Mouse (Mus musculus): ENCODE measurements around the gene Cacna1a.

Cacna1a gene

DNA sequence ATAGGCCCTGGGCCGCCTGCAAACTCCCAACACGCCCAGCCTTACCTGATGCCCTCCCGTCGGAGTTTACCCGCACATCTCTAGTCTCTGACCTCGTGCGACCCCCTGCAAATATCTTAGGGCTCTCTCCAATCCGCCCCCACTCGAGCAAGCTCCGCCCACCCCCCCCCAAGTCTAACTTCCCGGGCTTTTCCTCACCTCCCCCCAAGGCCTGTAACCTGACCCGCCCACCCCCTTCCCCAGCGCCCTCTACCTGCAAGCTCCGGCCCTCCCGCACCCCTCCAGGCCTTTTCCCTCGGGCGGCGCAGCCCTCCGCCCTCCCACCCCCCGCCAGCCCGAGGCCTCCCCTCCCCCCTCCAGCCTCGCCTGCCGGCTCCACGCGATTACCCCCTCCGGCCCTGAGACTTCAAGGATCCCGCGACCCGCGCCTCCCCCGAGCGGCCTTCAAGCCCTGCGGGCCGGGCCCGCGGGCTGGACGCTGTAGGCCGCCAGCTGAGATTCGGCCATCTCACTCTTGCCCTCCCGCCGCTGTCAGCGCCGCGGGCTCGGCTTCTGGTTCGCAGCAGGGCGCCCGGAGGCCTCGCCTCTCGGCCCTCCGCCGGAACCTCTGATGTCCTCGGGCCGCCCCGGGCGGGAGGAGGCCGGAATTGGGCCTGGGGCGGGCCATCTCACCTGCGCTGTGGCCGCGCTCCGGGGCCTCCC is 298.9 kb downstream of the Cacna1a start:
- DNase-seq (ENCODE audit: low read depth in 1 of 2, low spot score in 2 of 2): no peak

GRCm38 (mm10) chr8:84687705-84688100 is 299.5 kb downstream of the Cacna1a start, which contains the start of gene Nacc1:
Gene Nacc1 (minus strand): TSS chr8:84687862.
- DNase-seq (ENCODE audit: low read depth in 1 of 2, low spot score in 2 of 2): peak; percentile 56 to 78

- peak in 1 of 2 experiments; percentile 73 for DNase-seq (ENCODE audit: low read depth in 1 of 2, low spot score in 2 of 2)
Observed at GRCm38 (mm10) chr8:84689091-84689915, 301.1 kb downstream of the Cacna1a start.
